Comparison of ENCODE assay signal across 36 mouse cellular contexts in genomic region chr14:20482051-20482751, GRCm38 (mm10). TPM values are rescaled to one million over a fixed set of nuclear protein-coding genes. Genes with fewer than 3 reads are reported as not detected.
"Had no signal": no experiment of that assay in that cellular context is flagged by ENCODE, and none has a peak within 500 bp of the region (broad histone marks: within the 10 kb centered on the region; RNA-seq: fewer than 3 reads in every experiment).

No protein-coding gene starts in this region.

- ATAC-seq: liver, postnatal 0 days; lung, postnatal 0 days; midbrain, embryonic 13.5 days; midbrain, embryonic 15.5 days; midbrain, embryonic 16.5 days had no signal

- H3K9me3 ChIP-seq: limb, embryonic 10.5 days; limb, embryonic 12.5 days; limb, embryonic 13.5 days; limb, embryonic 15.5 days; liver, embryonic 12.5 days; liver, embryonic 13.5 days; liver, embryonic 15.5 days; lung, embryonic 15.5 days; megakaryocyte, embryonic 14.5 days; midbrain, embryonic 10.5 days; midbrain, embryonic 12.5 days; midbrain, embryonic 13.5 days; midbrain, embryonic 15.5 days; neural tube, embryonic 12.5 days; neural tube, embryonic 13.5 days had no signal

- H3K4me2 ChIP-seq: limb, embryonic 12.5 days; limb, embryonic 13.5 days; limb, embryonic 15.5 days; liver, embryonic 11.5 days; liver, embryonic 13.5 days; liver, embryonic 15.5 days; lung, embryonic 14.5 days; lung, embryonic 15.5 days; midbrain, embryonic 12.5 days; midbrain, embryonic 13.5 days; midbrain, embryonic 15.5 days; neural tube, embryonic 12.5 days; neural tube, embryonic 13.5 days had no signal

- H3K9ac ChIP-seq: limb, embryonic 12.5 days; limb, embryonic 13.5 days; limb, embryonic 15.5 days; liver, embryonic 12.5 days; liver, embryonic 13.5 days; liver, embryonic 14.5 days; liver, embryonic 15.5 days; liver, postnatal 0 days; lung, embryonic 14.5 days; lung, embryonic 15.5 days; midbrain, embryonic 12.5 days; midbrain, embryonic 13.5 days; midbrain, embryonic 15.5 days; neural tube, embryonic 12.5 days; neural tube, embryonic 13.5 days had no signal

- H3K27me3 ChIP-seq: limb, embryonic 12.5 days; limb, embryonic 13.5 days; limb, embryonic 15.5 days; liver, embryonic 12.5 days; liver, embryonic 13.5 days; liver, embryonic 15.5 days; lung, embryonic 15.5 days; megakaryocyte, embryonic 14.5 days; midbrain, embryonic 15.5 days had no signal

- DNase-seq: liver; liver, embryonic 13.5 days; liver, postnatal 0 days; lung, adult 18-20 months; lung, adult 2 months; lung, embryonic 14.5 days; lung, postnatal 10 days; lung, postnatal 14 days; lung, postnatal 36 days; lung, postnatal 4 days had no signal

- H3K4me3 ChIP-seq: limb, embryonic 10.5 days; limb, embryonic 12.5 days; limb, embryonic 13.5 days; limb, embryonic 15.5 days; liver, embryonic 12.5 days; liver, embryonic 13.5 days; liver, embryonic 15.5 days; lung, embryonic 15.5 days; megakaryocyte, embryonic 14.5 days; midbrain, embryonic 10.5 days; midbrain, embryonic 12.5 days; midbrain, embryonic 13.5 days; midbrain, embryonic 15.5 days; myocyte; neural tube, embryonic 12.5 days; neural tube, embryonic 13.5 days had no signal

- H3K27ac ChIP-seq: limb, embryonic 10.5 days; limb, embryonic 12.5 days; limb, embryonic 13.5 days; limb, embryonic 15.5 days; liver, embryonic 12.5 days; liver, embryonic 13.5 days; liver, embryonic 14.5 days; liver, embryonic 15.5 days; lung, embryonic 15.5 days; macrophage; midbrain, embryonic 10.5 days; midbrain, embryonic 12.5 days; midbrain, embryonic 13.5 days; midbrain, embryonic 15.5 days; neural tube, embryonic 12.5 days; neural tube, embryonic 13.5 days had no signal

RNA-seq across cellular contexts. Expression of gene Mss51, which starts 14.5 kb away (rescaled TPM):
- total RNA-seq: monocyte, adult 5-6 weeks had no signal
- polyA plus RNA-seq: macrophage had no signal

RNA-seq across cellular contexts. Expression of gene Cfap70, which starts 30.2 kb away (rescaled TPM):
- total RNA-seq: megakaryocyte progenitor cell, adult 5-6 weeks; megakaryocyte, adult 5-6 weeks; megakaryocyte-erythroid progenitor cell, adult 5-6 weeks; monocyte, adult 5-6 weeks had no signal
- polyA plus RNA-seq: liver, adult 2 months; liver, embryonic 11.5 days; liver, embryonic 13.5 days; liver, embryonic 15.5 days; liver, embryonic 16.5 days; macrophage; myocyte had no signal
